Mouse (Mus musculus): ENCODE data around the gene Stat5b. TPM values are rescaled to one million over a fixed set of nuclear protein-coding genes. Genes with fewer than 3 reads are reported as not detected.

The Stat5b gene
- polyA plus RNA-seq, 1 experiment from 2014 or later, result 26.8 TPM

GRCm38 (mm10) chr11:100865618-100866017, 15.1 kb upstream of the Stat5b start:
- POLR2A ChIA-PET, result no interaction called here
- ATAC-seq, result no peak
- no peak for DNase-seq (ENCODE audit: low read depth, low spot score)

GRCm38 (mm10) chr11:100863141-100863540, 12.6 kb upstream of the Stat5b start:
- DNase-seq (ENCODE audit: low read depth, low spot score) (no peak), ATAC-seq (no peak)
- ChIA-PET POLR2A (no interaction called here), CTCF (no interaction called here)
- no peaks in the 10 kb centered on the region for H3K27me3 ChIP-seq
- no peak for TF ChIP-seq CTCF (IDR thresholded peaks at IDR 0.05)
- in situ Hi-C loops (cut with MboI; ENCODE audit: low pct_unique_long_range_greater_than_20kb), result no loop called here

More at GRCm38 (mm10) chr11:100865618-100866017, 15.1 kb upstream of the Stat5b start:
- H3K27me3 ChIP-seq, result no peaks in the 10 kb centered on the region
- in situ Hi-C loops (cut with MboI; ENCODE audit: low pct_unique_long_range_greater_than_20kb), result no loop called here
- CTCF ChIA-PET, result no interaction called here
- TF ChIP-seq CTCF (IDR thresholded peaks at IDR 0.05), result no peak

GRCm38 (mm10) chr11:100861836-100862235, 11.3 kb upstream of the Stat5b start:
- ChIA-PET POLR2A (interaction anchor here (0.6 to 1.0 kb wide), 3 partner anchors 15 to 150 kb away, joined by 3 to 4 read pairs (median 4); partner anchors contain the start of gene Kat2a), CTCF (interaction anchor here (0.9 to 1.8 kb wide), 2 partner anchors 9 to 19 kb away, joined by 3 to 4 read pairs; no protein-coding TSS in a partner anchor)
- DNase-seq (ENCODE audit: low read depth, low spot score), result no peak
- TF ChIP-seq CTCF (IDR thresholded peaks at IDR 0.05), result no peak
- in situ Hi-C loops (cut with MboI; ENCODE audit: low pct_unique_long_range_greater_than_20kb), result no loop called here
- no peaks in the 10 kb centered on the region for H3K27me3 ChIP-seq
- ATAC-seq, result no peak

GRCm38 (mm10) chr11:100861335-100861734, 10.8 kb upstream of the Stat5b start:
- no peaks in the 10 kb centered on the region for H3K27me3 ChIP-seq
- ATAC-seq (no peak), DNase-seq (ENCODE audit: low read depth, low spot score) (no peak)
- TF ChIP-seq CTCF (IDR thresholded peaks at IDR 0.05), result no peak
- POLR2A ChIA-PET, result interaction anchor here (0.6 to 1.0 kb wide), 3 partner anchors 15 to 149 kb away, joined by 3 to 4 read pairs (median 4); partner anchors contain the start of gene Kat2a
- in situ Hi-C loops (cut with MboI; ENCODE audit: low pct_unique_long_range_greater_than_20kb), result no loop called here
- CTCF ChIA-PET, result interaction anchor here (0.9 to 1.8 kb wide), 2 partner anchors 9 to 19 kb away, joined by 3 to 4 read pairs; no protein-coding TSS in a partner anchor

- no peak for DNase-seq (ENCODE audit: low read depth, low spot score)
- peak; percentile 93 for ATAC-seq
- in situ Hi-C loops (cut with MboI; ENCODE audit: low pct_unique_long_range_greater_than_20kb), result no loop called here
- POLR2A ChIA-PET, result interaction anchor here (0.9 to 1.5 kb wide), 3 partner anchors 9 to 148 kb away, joined by 3 to 4 read pairs (median 3); partner anchors contain the start of genes Kat2a and Stat5b
- CTCF ChIA-PET, result interaction anchor here (1.0 to 1.8 kb wide), 2 partner anchors 10 to 20 kb away, joined by 3 to 4 read pairs; no protein-coding TSS in a partner anchor
- H3K27me3 ChIP-seq, result no peaks in the 10 kb centered on the region
- TF ChIP-seq CTCF (IDR thresholded peaks at IDR 0.05), result no peak
These were observed 9.9 kb upstream of the Stat5b start for GRCm38 (mm10) chr11:100860198-100861048.

- in situ Hi-C loops (cut with MboI; ENCODE audit: low pct_unique_long_range_greater_than_20kb), result no loop called here
- no peak for DNase-seq (ENCODE audit: low read depth, low spot score)
- POLR2A ChIA-PET, result interaction anchor here (0.9 to 1.5 kb wide), 2 partner anchors 8 to 9 kb away, joined by 3 read pairs; partner anchors contain the start of gene Stat5b
- CTCF ChIA-PET, result no interaction called here
- no peak for TF ChIP-seq CTCF (IDR thresholded peaks at IDR 0.05)
- ATAC-seq, result no peak
- H3K27me3 ChIP-seq, result no peaks in the 10 kb centered on the region
These were observed 9.1 kb upstream of the Stat5b start for GRCm38 (mm10) chr11:100859579-100860075.

- POLR2A ChIA-PET, result no interaction called here
- H3K27me3 ChIP-seq, result no peaks in the 10 kb centered on the region
- in situ Hi-C loops (cut with MboI; ENCODE audit: low pct_unique_long_range_greater_than_20kb), result no loop called here
- DNase-seq (ENCODE audit: low read depth, low spot score), result no peak
- CTCF ChIA-PET, result no interaction called here
- ATAC-seq, result no peak
- TF ChIP-seq CTCF (IDR thresholded peaks at IDR 0.05), result no peak
These were observed 8.5 kb upstream of the Stat5b start, which contains the start of gene Stat5a for GRCm38 (mm10) chr11:100858935-100859578. Stat5a (plus strand) TSS chr11:100859351.

- TF ChIP-seq CTCF (IDR thresholded peaks at IDR 0.05), result no peak
- ATAC-seq (no peak), DNase-seq (ENCODE audit: low read depth, low spot score) (no peak)
- in situ Hi-C loops (cut with MboI; ENCODE audit: low pct_unique_long_range_greater_than_20kb), result no loop called here
- no peaks in the 10 kb centered on the region for H3K27me3 ChIP-seq
- CTCF ChIA-PET, result no interaction called here
- POLR2A ChIA-PET, result no interaction called here
These were observed 7.4 kb upstream of the Stat5b start for GRCm38 (mm10) chr11:100857960-100858359.

GRCm38 (mm10) chr11:100855178-100855577, 4.7 kb upstream of the Stat5b start:
- ChIA-PET CTCF (no interaction called here), POLR2A (interaction anchor here (0.6 kb wide), 1 partner anchor 72 kb away, joined by 4 read pairs; no protein-coding TSS in a partner anchor)
- in situ Hi-C loops (cut with MboI; ENCODE audit: low pct_unique_long_range_greater_than_20kb), result no loop called here
- H3K27me3 ChIP-seq, result no peaks in the 10 kb centered on the region
- no peak for ATAC-seq
- no peak for TF ChIP-seq CTCF (IDR thresholded peaks at IDR 0.05)
- no peak for DNase-seq (ENCODE audit: low read depth, low spot score)

GRCm38 (mm10) chr11:100854268-100854667, 3.7 kb upstream of the Stat5b start:
- DNase-seq (ENCODE audit: low read depth, low spot score) (no peak), ATAC-seq (no peak)
- no peak for TF ChIP-seq CTCF (IDR thresholded peaks at IDR 0.05)
- CTCF ChIA-PET, result no interaction called here
- in situ Hi-C loops (cut with MboI; ENCODE audit: low pct_unique_long_range_greater_than_20kb), result no loop called here
- no peaks in the 10 kb centered on the region for H3K27me3 ChIP-seq
- POLR2A ChIA-PET, result no interaction called here
